Mouse (Mus musculus): ENCODE results near the gene Ccdc7a.
A peak's percentile ranks its signal among the peaks of the same experiment; 100 is the strongest.

Gene Ccdc7a

DNA sequence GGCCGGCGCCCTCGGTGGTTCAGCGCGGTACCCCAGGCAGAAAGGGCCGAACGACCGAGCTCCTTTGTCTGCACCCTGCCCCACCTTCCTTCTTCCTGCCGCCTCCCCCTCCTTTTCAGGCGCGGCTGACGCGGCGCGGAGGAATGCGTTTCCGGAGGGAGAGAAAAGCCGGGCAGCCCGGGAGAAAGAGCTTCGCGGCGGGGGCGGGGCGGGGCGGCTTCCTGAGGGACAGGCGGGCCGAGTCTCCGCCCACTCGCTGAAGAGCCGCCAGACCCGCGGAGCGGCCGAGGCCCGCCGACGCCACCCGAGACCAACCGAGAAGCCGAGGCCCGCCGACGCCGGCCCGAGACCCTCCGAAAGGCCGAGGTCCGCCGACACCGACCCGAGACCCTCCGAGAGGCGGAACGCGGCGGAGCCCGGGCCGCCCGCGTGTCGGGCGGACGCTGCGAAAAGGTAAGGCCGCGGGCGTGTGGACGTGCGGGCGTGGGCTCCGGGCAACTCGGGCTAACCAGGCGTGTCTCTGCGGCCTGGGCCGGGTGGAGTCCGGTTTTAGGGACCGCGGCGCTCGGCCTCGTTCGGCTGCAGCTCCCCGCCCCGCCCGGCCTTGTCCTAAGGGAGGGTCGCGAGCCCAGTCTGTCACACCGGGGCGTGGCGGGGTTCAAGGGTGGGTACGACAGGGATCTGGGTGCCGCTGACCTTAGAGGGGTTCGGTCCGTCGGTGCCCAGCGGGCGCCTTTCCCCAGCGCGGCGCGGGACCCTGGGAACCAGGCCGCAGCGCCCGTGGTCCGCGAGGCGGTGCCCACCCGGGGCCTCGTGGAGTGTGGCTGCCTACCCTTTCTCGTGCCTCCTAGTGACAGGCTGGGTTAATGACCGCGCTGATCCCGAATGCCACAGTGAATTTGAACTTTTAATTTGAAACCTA lies 379.5 kb downstream of the Ccdc7a start, which contains the start of gene Itgb1:
Itgb1 (plus strand) TSS at position 148 of the 922 bp plus-strand sequence.
- peak; percentile 99 for DNase-seq

GRCm38 (mm10) chr8:128684609-128685506 lies 380.5 kb downstream of the Ccdc7a start:
- no peak for DNase-seq
